Mouse (Mus musculus): ENCODE data around the gene Gm49405. TPM values are rescaled to one million over a fixed set of nuclear protein-coding genes. Genes with fewer than 3 reads are reported as not detected.
"Not testable (repeated sequence)": the region's sequence is repeated elsewhere in the genome, so short reads cannot be mapped to it uniquely, and the experiment has no call there.

Gene Gm49405
- polyA plus RNA-seq, 1 experiment from 2014 or later: 4.2 TPM

GRCm38 (mm10) chr19:4044109-4044508 lies 43.7 kb downstream of the Gm49405 start:
- H3K9ac ChIP-seq; ATAC-seq (ENCODE audit: low FRiP score): not testable (repeated sequence)
- WGBS: 92% methylated on average over 5 of the region's 5 CpGs

GRCm38 (mm10) chr19:4045966-4046865 lies 45.8 kb downstream of the Gm49405 start, which contains the start of gene Gstp2:
Gene Gstp2, minus strand, starts transcription at chr19:4046023.
- no peak for ATAC-seq (ENCODE audit: low FRiP score)

More at GRCm38 (mm10) chr19:4044109-4044508, 43.7 kb downstream of the Gm49405 start:
- not testable (repeated sequence) for H3K27me3 ChIP-seq; H3K9me3 ChIP-seq (replicated peaks); H3K4me2 ChIP-seq (replicated peaks); H3K27ac ChIP-seq; H3K36me3 ChIP-seq; H3K4me1 ChIP-seq; H3K4me3 ChIP-seq

GRCm38 (mm10) chr19:4046866-4047254 lies 46.4 kb downstream of the Gm49405 start:
- no peak overlapping the region for H3K4me3 ChIP-seq
- no peaks in the 10 kb centered on the region for H3K4me1 ChIP-seq
- H3K9me3 ChIP-seq (replicated peaks): no peaks in the 10 kb centered on the region
- no peaks in the 10 kb centered on the region for H3K36me3 ChIP-seq
- H3K27ac ChIP-seq: no peak overlapping the region
- no peak for ATAC-seq (ENCODE audit: low FRiP score)
- WGBS: 87% methylated on average over 8 of the region's 8 CpGs
- no peak overlapping the region for H3K4me2 ChIP-seq (replicated peaks)
- no peak overlapping the region for H3K9ac ChIP-seq
- H3K27me3 ChIP-seq: no peaks in the 10 kb centered on the region; the same call in 1 of the 2 replicates

More at GRCm38 (mm10) chr19:4045966-4046865, 45.8 kb downstream of the Gm49405 start, which contains the start of gene Gstp2:
- Histone ChIP-seq H3K9me3 (replicated peaks) (no peaks in the 10 kb centered on the region), H3K4me3 (no peak within 1 kb of the TSS), H3K4me1 (no peaks in the 10 kb centered on the region), H3K36me3 (no peaks in the 10 kb centered on the region), H3K9ac (no peak within 1 kb of the TSS), H3K27ac (no peak within 1 kb of the TSS), H3K27me3 (no peaks in the 10 kb centered on the region; the same call in 1 of the 2 replicates), H3K4me2 (replicated peaks) (peak within 1 kb of the TSS; percentile 17; the same call in 1 of the 2 replicates)
- WGBS: 58% methylated on average over 16 of the region's 16 CpGs

GRCm38 (mm10) chr19:4047859-4048258 lies 47.4 kb downstream of the Gm49405 start:
- no peak overlapping the region for H3K4me2 ChIP-seq (replicated peaks)
- no peak overlapping the region for H3K4me3 ChIP-seq
- WGBS: 16% methylated on average over 4 of the region's 4 CpGs
- ATAC-seq (ENCODE audit: low FRiP score): no peak
- H3K4me1 ChIP-seq: no peaks in the 10 kb centered on the region
- H3K27ac ChIP-seq: no peak overlapping the region
- H3K36me3 ChIP-seq: no peaks in the 10 kb centered on the region
- H3K27me3 ChIP-seq: no peaks in the 10 kb centered on the region; the same call in 1 of the 2 replicates
- H3K9me3 ChIP-seq (replicated peaks): no peaks in the 10 kb centered on the region
- no peak overlapping the region for H3K9ac ChIP-seq

- H3K9ac ChIP-seq; H3K27me3 ChIP-seq; ATAC-seq (ENCODE audit: low FRiP score); H3K36me3 ChIP-seq; H3K27ac ChIP-seq; H3K4me1 ChIP-seq; H3K4me2 ChIP-seq (replicated peaks); H3K4me3 ChIP-seq; H3K9me3 ChIP-seq (replicated peaks): not testable (repeated sequence)
- WGBS: 82% methylated on average over 5 of the region's 5 CpGs
These were observed 48.6 kb downstream of the Gm49405 start for GRCm38 (mm10) chr19:4049069-4049468.

- no peaks in the 10 kb centered on the region for H3K36me3 ChIP-seq
- H3K9me3 ChIP-seq (replicated peaks): no peaks in the 10 kb centered on the region
- H3K4me2 ChIP-seq (replicated peaks): no peak overlapping the region
- no peak for ATAC-seq (ENCODE audit: low FRiP score)
- H3K9ac ChIP-seq: no peak overlapping the region
- no peaks in the 10 kb centered on the region for H3K27me3 ChIP-seq
- no peaks in the 10 kb centered on the region for H3K4me1 ChIP-seq
- no peak overlapping the region for H3K27ac ChIP-seq
- 96% methylated on average over 5 of the region's 5 CpGs for WGBS
- no peak overlapping the region for H3K4me3 ChIP-seq
These were observed 50.6 kb downstream of the Gm49405 start for GRCm38 (mm10) chr19:4051016-4051415.

- 51% methylated on average over 10 of the region's 10 CpGs for WGBS
- no peaks in the 10 kb centered on the region for H3K27me3 ChIP-seq
- no peaks in the 10 kb centered on the region for H3K9me3 ChIP-seq (replicated peaks)
- ATAC-seq (ENCODE audit: low FRiP score): no peak
- no peaks in the 10 kb centered on the region for H3K36me3 ChIP-seq
- no peak overlapping the region for H3K27ac ChIP-seq
- H3K4me2 ChIP-seq (replicated peaks): no peak overlapping the region
- H3K4me3 ChIP-seq: no peak overlapping the region
- H3K4me1 ChIP-seq: no peaks in the 10 kb centered on the region
- H3K9ac ChIP-seq: no peak overlapping the region
These were observed 51.5 kb downstream of the Gm49405 start for GRCm38 (mm10) chr19:4051741-4052515.

GRCm38 (mm10) chr19:4052516-4053030 lies 52.1 kb downstream of the Gm49405 start:
- no peak for ATAC-seq (ENCODE audit: low FRiP score)
- Histone ChIP-seq H3K4me2 (replicated peaks) (no peak overlapping the region), H3K36me3 (no peaks in the 10 kb centered on the region), H3K4me1 (no peaks in the 10 kb centered on the region), H3K9me3 (replicated peaks) (no peaks in the 10 kb centered on the region), H3K9ac (no peak overlapping the region), H3K27me3 (no peaks in the 10 kb centered on the region), H3K27ac (no peak overlapping the region), H3K4me3 (no peak overlapping the region)
- 79% methylated on average over 5 of the region's 5 CpGs for WGBS

GRCm38 (mm10) chr19:4054613-4055012 lies 54.2 kb downstream of the Gm49405 start:
- no peak for ATAC-seq (ENCODE audit: low FRiP score)
- Histone ChIP-seq H3K9ac (no peak overlapping the region), H3K4me3 (no peak overlapping the region), H3K9me3 (replicated peaks) (no peaks in the 10 kb centered on the region), H3K4me1 (no peaks in the 10 kb centered on the region), H3K27ac (no peak overlapping the region), H3K27me3 (no peaks in the 10 kb centered on the region), H3K36me3 (no peaks in the 10 kb centered on the region), H3K4me2 (replicated peaks) (no peak overlapping the region)
- 86% methylated on average over 5 of the region's 5 CpGs for WGBS

Other genes with a start within 250 kb of the Gm49405 start
- gene Kmt5b, start 233.2 kb upstream of the Gm49405 start, polyA plus RNA-seq (2016; fragmentation: Nextera tagmentation; extraction: Ambion mirVana): 59.3 and 70.8 TPM in 2 replicates
- gene Chka, start 148.9 kb upstream of the Gm49405 start, polyA plus RNA-seq (2016; fragmentation: Nextera tagmentation; extraction: Ambion mirVana): 63.2 and 66.8 TPM in 2 replicates
- 24.9 and 29.9 TPM in 2 replicates for gene Tcirg1, start 93.5 kb upstream of the Gm49405 start, polyA plus RNA-seq (2016; fragmentation: Nextera tagmentation; extraction: Ambion mirVana)
- 180 and 207 TPM in 2 replicates for gene Ndufs8, start 87.9 kb upstream of the Gm49405 start, polyA plus RNA-seq (2016; fragmentation: Nextera tagmentation; extraction: Ambion mirVana)
- gene Aldh3b1, start 70.8 kb upstream of the Gm49405 start, polyA plus RNA-seq (2016; fragmentation: Nextera tagmentation; extraction: Ambion mirVana): 1.0 and 1.2 TPM in 2 replicates
- 8.1 and 8.5 TPM in 2 replicates for gene Unc93b1, start 65.4 kb upstream of the Gm49405 start, polyA plus RNA-seq (2016; fragmentation: Nextera tagmentation; extraction: Ambion mirVana)
- not detected in 2 replicates for gene Aldh3b3, start 42.0 kb upstream of the Gm49405 start, polyA plus RNA-seq (2016; fragmentation: Nextera tagmentation; extraction: Ambion mirVana)
- gene Aldh3b2, start 28.3 kb upstream of the Gm49405 start, polyA plus RNA-seq (2016; fragmentation: Nextera tagmentation; extraction: Ambion mirVana): 0.96 and 1.2 TPM in 2 replicates
- gene Acy3, start 14.1 kb upstream of the Gm49405 start, polyA plus RNA-seq (2016; fragmentation: Nextera tagmentation; extraction: Ambion mirVana): 2.4 and 2.6 TPM in 2 replicates
- gene Tbx10, start 7.9 kb upstream of the Gm49405 start, polyA plus RNA-seq (2016; fragmentation: Nextera tagmentation; extraction: Ambion mirVana): 0.35 and 0.47 TPM in 2 replicates
- gene Nudt8, start within 50 bp of the Gm49405 start, polyA plus RNA-seq (2016; fragmentation: Nextera tagmentation; extraction: Ambion mirVana): 18.7 and 18.9 TPM in 2 replicates
- 4.4 and 5.8 TPM in 2 replicates for gene Doc2g, start 2.7 kb downstream of the Gm49405 start, polyA plus RNA-seq (2016; fragmentation: Nextera tagmentation; extraction: Ambion mirVana)
- gene Ndufv1, start 12.2 kb downstream of the Gm49405 start, polyA plus RNA-seq (2016; fragmentation: Nextera tagmentation; extraction: Ambion mirVana): 187 and 188 TPM in 2 replicates
- 357 and 360 TPM in 2 replicates for gene Gstp1, start 37.4 kb downstream of the Gm49405 start, polyA plus RNA-seq (2016; fragmentation: Nextera tagmentation; extraction: Ambion mirVana)
- 1.5 and 8.3 TPM in 2 replicates for gene Gstp2, start 45.4 kb downstream of the Gm49405 start, polyA plus RNA-seq (2016; fragmentation: Nextera tagmentation; extraction: Ambion mirVana)
- not detected in 2 replicates for gene Gstp3, start 58.9 kb downstream of the Gm49405 start, polyA plus RNA-seq (2016; fragmentation: Nextera tagmentation; extraction: Ambion mirVana)
- not detected in 2 replicates for gene Cabp2, start 81.0 kb downstream of the Gm49405 start, polyA plus RNA-seq (2016; fragmentation: Nextera tagmentation; extraction: Ambion mirVana)
- 65.6 and 76.9 TPM in 2 replicates for gene Cdk2ap2, start 96.6 kb downstream of the Gm49405 start, polyA plus RNA-seq (2016; fragmentation: Nextera tagmentation; extraction: Ambion mirVana)
- 19.6 and 24.4 TPM in 2 replicates for gene Pitpnm1, start 99.4 kb downstream of the Gm49405 start, polyA plus RNA-seq (2016; fragmentation: Nextera tagmentation; extraction: Ambion mirVana)
- gene Aip, start 125.2 kb downstream of the Gm49405 start, polyA plus RNA-seq (2016; fragmentation: Nextera tagmentation; extraction: Ambion mirVana): 68.8 and 71.3 TPM in 2 replicates
- 0.05 TPM in 1 of 2 replicates, not detected in the other for gene Gpr152, start 139.2 kb downstream of the Gm49405 start, polyA plus RNA-seq (2016; fragmentation: Nextera tagmentation; extraction: Ambion mirVana)
- 0.16 and 0.39 TPM in 2 replicates for gene Cabp4, start 143.4 kb downstream of the Gm49405 start, polyA plus RNA-seq (2016; fragmentation: Nextera tagmentation; extraction: Ambion mirVana)
- 128 and 131 TPM in 2 replicates for gene Coro1b, start 148.0 kb downstream of the Gm49405 start, polyA plus RNA-seq (2016; fragmentation: Nextera tagmentation; extraction: Ambion mirVana)
- 1.0 and 1.2 TPM in 2 replicates for gene Ptprcap, start 153.0 kb downstream of the Gm49405 start, polyA plus RNA-seq (2016; fragmentation: Nextera tagmentation; extraction: Ambion mirVana)
- gene Rps6kb2, start 162.7 kb downstream of the Gm49405 start, polyA plus RNA-seq (2016; fragmentation: Nextera tagmentation; extraction: Ambion mirVana): 64.8 and 68.2 TPM in 2 replicates
- gene Carns1, start 174.9 kb downstream of the Gm49405 start, polyA plus RNA-seq (2016; fragmentation: Nextera tagmentation; extraction: Ambion mirVana): 4.7 and 5.0 TPM in 2 replicates
- gene Tbc1d10c, start 190.7 kb downstream of the Gm49405 start, polyA plus RNA-seq (2016; fragmentation: Nextera tagmentation; extraction: Ambion mirVana): 0.58 and 1.0 TPM in 2 replicates
- gene Ppp1ca, start 191.4 kb downstream of the Gm49405 start, polyA plus RNA-seq (2016; fragmentation: Nextera tagmentation; extraction: Ambion mirVana): 662 and 684 TPM in 2 replicates
- gene Rad9a, start 201.0 kb downstream of the Gm49405 start, polyA plus RNA-seq (2016; fragmentation: Nextera tagmentation; extraction: Ambion mirVana): 30.5 and 31.2 TPM in 2 replicates
- 2.1 and 2.8 TPM in 2 replicates for gene Clcf1, start 213.6 kb downstream of the Gm49405 start, polyA plus RNA-seq (2016; fragmentation: Nextera tagmentation; extraction: Ambion mirVana)
- gene AC109138.7, start 213.7 kb downstream of the Gm49405 start, polyA plus RNA-seq (2016; fragmentation: Nextera tagmentation; extraction: Ambion mirVana): not detected in 2 replicates
- gene Pold4, start 231.3 kb downstream of the Gm49405 start, polyA plus RNA-seq (2016; fragmentation: Nextera tagmentation; extraction: Ambion mirVana): 16.2 and 17.2 TPM in 2 replicates